Mouse (Mus musculus) heart, adult 2 months (tissue): ENCODE results near the gene Odf3l1. TPM values are rescaled to one million over a fixed set of nuclear protein-coding genes. Genes with fewer than 3 reads are reported as not detected.

Experiments
- DNase-seq, 2 experiments: peaks; one replicate each; pipeline ENCODE4 v3.0.0; 2021
- H3K27ac ChIP-seq: fragments of 200-600 bp; 2 replicates; pipeline ENCODE4 v1.8.1; 2022
- H3K27me3 ChIP-seq: fragments of 200-500 bp; 2 replicates; pipeline ENCODE4 v1.6.1; 2012; ENCODE audit warnings: mild to moderate bottlenecking, low read length, inconsistent platforms, mixed read lengths; ENCODE audit not compliant: control insufficient read depth, insufficient read depth
- H3K36me3 ChIP-seq: fragments of 200-500 bp; 2 replicates; pipeline ENCODE4 v1.6.1; 2012; ENCODE audit warnings: low read length, inconsistent platforms; ENCODE audit not compliant: control insufficient read depth, insufficient read depth
- H3K4me1 ChIP-seq: fragments of 200-500 bp; 2 replicates; pipeline ENCODE4 v1.6.1; 2011; ENCODE audit warnings: low read length; ENCODE audit not compliant: control insufficient read depth, insufficient read depth
- H3K4me3 ChIP-seq: fragments of 200-600 bp; 2 replicates; pipeline ENCODE4 v1.8.1; 2022
- H3K79me2 ChIP-seq: fragments of 200-500 bp; replicated peaks from 2 replicates; pipeline ENCODE4 v1.6.1; 2012; ENCODE audit warnings: mild to moderate bottlenecking, inconsistent platforms, low read length, moderate library complexity, mixed read lengths; ENCODE audit not compliant: control insufficient read depth, insufficient read depth
- H3K9ac ChIP-seq: fragments of 200-500 bp; 2 replicates; pipeline ENCODE4 v1.6.1; 2012; ENCODE audit warnings: low read depth, mild to moderate bottlenecking, control low read depth, inconsistent platforms, low read length, mixed read lengths
- CTCF ChIP-seq: fragments of 200-600 bp; IDR thresholded peaks from 2 replicates; pipeline ENCODE4 v1.8.1; 2022; ENCODE audit warnings: antibody characterized with exemption, mild to moderate bottlenecking, moderate library complexity
- EP300 ChIP-seq: fragments of 200-500 bp; IDR thresholded peaks from 2 replicates; pipeline ENCODE4 v1.6.1; 2011; ENCODE audit warnings: low read depth, low read length, control low read depth; ENCODE audit not compliant: insufficient read depth
- POLR2A ChIP-seq: fragments of 200-500 bp; IDR thresholded peaks from 2 replicates; pipeline ENCODE4 v1.6.1; 2011; ENCODE audit warnings: mild to moderate bottlenecking, low read depth, low read length, control low read depth; ENCODE audit not compliant: insufficient read depth
- WGBS: fragments of 180-500 bp; shearing (Covaris S2); methylation state at CpG from one replicate; pipeline ENCODE4 v1.1.7; 2018; 5-methylcytosine and 5-hydroxymethylcytosine counted together
- intact Hi-C: fragments of 180-260 bp; cut with DNase I; formaldehyde crosslinking; loops from one replicate; pipeline ENCODE4 v1.15.1; 2025
- polyA plus RNA-seq: library from polyadenylated mRNA; depleted of rRNA; stranded (reverse); fragments of >200 nt; gene quantifications from 2 replicates; pipeline ENCODE4 v1.2.3, GENCODE M21; 2012
- total RNA-seq, 2 experiments: library from RNA; stranded (reverse); gene quantifications; 2 replicates each; pipeline ENCODE4 v1.2.3; 2021

The Odf3l1 gene
- total and polyA plus RNA-seq, 3 experiments = 1.5 TPM; not detected in 2

- Histone ChIP-seq H3K27me3 (peaks cover 2% of the 10 kb centered on the region), H3K9ac (no peak overlapping the region), H3K4me1 (peaks cover 12% of the 10 kb centered on the region), H3K4me3 (no peak overlapping the region), H3K79me2 (no peaks in the 10 kb centered on the region), H3K27ac (no peak overlapping the region), H3K36me3 (no peaks in the 10 kb centered on the region)
- TF ChIP-seq POLR2A (no peak), CTCF (peak; percentile 54), EP300 (no peak)
- 66% methylated on average over 13 of the region's 13 CpGs for WGBS
- intact Hi-C loops = no loop called here
- no peak for DNase-seq
These were observed 21.6 kb upstream of the Odf3l1 start for GRCm38 (mm10) chr9:56886113-56886512.

- H3K36me3 ChIP-seq = no peaks in the 10 kb centered on the region
- intact Hi-C loops = no loop called here
- DNase-seq = no peak
- H3K79me2 ChIP-seq = no peaks in the 10 kb centered on the region
- H3K4me1 ChIP-seq = peaks cover 10% of the 10 kb centered on the region
- H3K4me3 ChIP-seq = no peak overlapping the region
- WGBS = 89% methylated on average over 4 of the region's 4 CpGs
- no peak overlapping the region for H3K27ac ChIP-seq
- H3K9ac ChIP-seq = no peak overlapping the region
- TF ChIP-seq CTCF (no peak), POLR2A (no peak), EP300 (no peak)
- no peaks in the 10 kb centered on the region; the same call in 1 of the 2 replicates for H3K27me3 ChIP-seq
These were observed 19.8 kb upstream of the Odf3l1 start for GRCm38 (mm10) chr9:56884328-56884727.

- intact Hi-C loops = no loop called here
- 74% methylated on average over 7 of the region's 7 CpGs for WGBS
- H3K27ac ChIP-seq = peak overlapping the region; percentile 20; the same call in 1 of the 2 replicates
- no peak overlapping the region for H3K9ac ChIP-seq
- no peaks in the 10 kb centered on the region for H3K79me2 ChIP-seq
- no peak for DNase-seq
- TF ChIP-seq POLR2A (no peak), CTCF (no peak), EP300 (no peak)
- no peaks in the 10 kb centered on the region; the same call in 1 of the 2 replicates for H3K27me3 ChIP-seq
- H3K4me3 ChIP-seq = no peak overlapping the region
- H3K36me3 ChIP-seq = no peaks in the 10 kb centered on the region
- peaks cover 10% of the 10 kb centered on the region for H3K4me1 ChIP-seq
These were observed 19.0 kb upstream of the Odf3l1 start for GRCm38 (mm10) chr9:56883470-56883869.

DNA sequence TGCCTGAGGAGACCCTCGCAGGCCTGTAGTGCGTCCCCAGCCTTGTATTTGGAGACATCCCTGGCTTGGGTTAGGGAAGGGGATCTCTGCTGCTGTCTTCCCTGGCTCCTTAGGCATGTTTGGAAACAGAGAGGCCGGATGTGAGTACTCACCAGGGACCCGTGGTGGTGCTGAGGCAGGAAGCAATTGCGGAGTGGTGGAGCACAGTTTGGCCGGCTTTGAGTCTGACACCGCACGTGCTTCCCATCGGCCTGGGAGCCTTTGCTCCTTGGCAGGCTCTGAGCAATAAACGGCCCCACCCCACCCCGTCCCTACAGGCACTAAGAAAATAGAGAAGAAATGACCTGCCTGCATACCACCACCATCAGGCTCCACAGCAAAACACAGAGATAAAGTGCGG is 18.3 kb upstream of the Odf3l1 start:
- WGBS = 33% methylated on average over 12 of the region's 12 CpGs
- Histone ChIP-seq H3K79me2 (no peaks in the 10 kb centered on the region), H3K4me1 (peaks cover 10% of the 10 kb centered on the region), H3K27me3 (no peaks in the 10 kb centered on the region; the same call in 1 of the 2 replicates), H3K27ac (peak overlapping the region; percentile 55), H3K9ac (no peak overlapping the region), H3K4me3 (no peak overlapping the region), H3K36me3 (no peaks in the 10 kb centered on the region)
- DNase-seq = peak; percentile 68 to 80
- intact Hi-C loops = no loop called here
- TF ChIP-seq EP300 (0 out of 2 replicates have a peak, but pooled peaks have one; percentile 25), POLR2A (no peak), CTCF (no peak)

GRCm38 (mm10) chr9:56882283-56882682 is 17.8 kb upstream of the Odf3l1 start:
- TF ChIP-seq POLR2A = no peak
- no peak for TF ChIP-seq EP300
- TF ChIP-seq CTCF = no peak
- DNase-seq = no peak
- WGBS = 37% methylated on average over 4 of the region's 4 CpGs
- Histone ChIP-seq H3K9ac (no peak overlapping the region), H3K4me3 (no peak overlapping the region), H3K79me2 (no peaks in the 10 kb centered on the region), H3K27ac (peak overlapping the region; percentile 55), H3K36me3 (no peaks in the 10 kb centered on the region), H3K4me1 (peaks cover 10% of the 10 kb centered on the region), H3K27me3 (no peaks in the 10 kb centered on the region; the same call in 1 of the 2 replicates)
- intact Hi-C loops = no loop called here

DNA sequence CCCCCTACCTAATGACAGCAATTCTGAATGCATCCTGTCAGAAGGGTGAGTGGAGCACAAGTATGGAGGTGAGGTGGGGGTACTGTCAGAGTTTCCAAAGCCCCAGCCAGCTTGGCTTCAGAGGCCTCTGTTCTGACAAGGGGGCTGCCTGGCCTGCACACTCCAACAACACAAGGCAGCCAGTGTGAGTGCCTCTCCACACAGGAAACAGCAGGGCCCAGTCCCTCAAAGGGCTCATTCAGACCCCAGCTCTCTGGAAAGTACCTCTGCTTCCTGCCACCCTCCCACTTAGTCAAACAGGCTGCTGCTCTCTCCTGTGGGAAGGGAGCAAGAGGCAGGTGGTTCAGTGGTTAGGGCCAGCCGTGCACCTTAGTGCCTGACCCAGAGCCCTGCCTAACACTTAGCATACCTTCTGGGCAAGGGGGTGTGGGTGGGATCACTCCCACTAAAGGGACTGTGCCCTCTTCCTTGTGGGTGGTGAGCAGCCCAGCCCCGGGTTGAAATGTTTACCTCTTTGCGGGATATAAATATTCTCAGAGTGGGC is 17.1 kb upstream of the Odf3l1 start:
- Histone ChIP-seq H3K9ac (no peak overlapping the region), H3K36me3 (no peaks in the 10 kb centered on the region), H3K27ac (peak overlapping the region; percentile 55; the same call in 1 of the 2 replicates), H3K4me1 (peaks cover 10% of the 10 kb centered on the region), H3K4me3 (no peak overlapping the region), H3K27me3 (no peaks in the 10 kb centered on the region; the same call in 1 of the 2 replicates), H3K79me2 (no peaks in the 10 kb centered on the region)
- intact Hi-C loops = no loop called here
- no peak for TF ChIP-seq CTCF
- TF ChIP-seq EP300 = no peak
- no peak for TF ChIP-seq POLR2A
- WGBS = 59% methylated on average over 3 of the region's 3 CpGs
- DNase-seq = no peak
